Mouse (Mus musculus): ENCODE measurements around the gene Meis1.

DNA sequence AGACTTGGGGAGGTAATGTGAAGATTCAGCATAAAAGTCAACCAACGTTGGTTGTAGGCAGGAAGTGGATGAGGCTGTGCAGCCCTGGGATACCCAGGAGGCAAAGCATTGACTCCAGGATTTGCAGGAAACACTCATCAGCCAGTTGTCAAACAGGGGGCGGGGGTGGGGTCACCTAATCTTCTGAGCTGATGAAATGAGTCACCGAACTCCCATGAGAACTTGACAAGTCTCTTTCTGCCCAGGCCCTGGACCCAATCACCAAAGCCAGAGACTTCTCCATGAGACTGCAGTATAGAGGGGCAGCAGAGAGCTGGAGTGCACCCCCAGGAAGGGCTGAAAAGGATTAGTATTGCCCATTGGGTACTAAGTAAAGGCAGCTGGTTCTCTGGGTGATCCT, 45.0 kb downstream of the Meis1 start:
- TF ChIP-seq TAL1 (conservative IDR thresholded peaks at IDR 0.05; ENCODE audit: low read depth, low read length) (no peak), CTCF (IDR thresholded peaks at IDR 0.05; ENCODE audit: low read depth, low read length) (no peak), GATA1 (IDR thresholded peaks at IDR 0.05; ENCODE audit: borderline replicate concordance, low read length) (no peak)
